Mouse (Mus musculus) heart, postnatal 0 days (tissue): Measurements from ENCODE around the gene Hrk.

Experiments used
- CTCF ChIP-seq: IDR thresholded peaks from 2 replicates; pipeline ENCODE4 v1.5.1; 2016; ENCODE audit warnings: antibody characterized with exemption, control low read depth, low read depth
- EP300 ChIP-seq: IDR thresholded peaks from 2 replicates; pipeline ENCODE4 v1.6.1; 2016; ENCODE audit warnings: antibody characterized with exemption, low read depth

- TF ChIP-seq EP300 = no peak
- no peak for TF ChIP-seq CTCF
Measured at GRCm38 (mm10) chr5:118136391-118136790, 28.1 kb upstream of the Hrk start.
